Mouse (Mus musculus): ENCODE measurements around the gene Ugt1a5. TPM values are rescaled to one million over a fixed set of nuclear protein-coding genes. Genes with fewer than 3 reads are reported as not detected.
"Not testable (repeated sequence)": the region's sequence is repeated elsewhere in the genome, so short reads cannot be mapped to it uniquely, and the experiment has no call there.

Ugt1a5 gene
- polyA plus RNA-seq, 1 experiment: not detected

GRCm38 (mm10) chr1:88223011-88223515 lies 57.3 kb downstream of the Ugt1a5 start:
- DNase-seq (ENCODE audit: extremely low spot score in 1 of 2, low spot score in 1 of 2): not testable (repeated sequence)

DNA sequence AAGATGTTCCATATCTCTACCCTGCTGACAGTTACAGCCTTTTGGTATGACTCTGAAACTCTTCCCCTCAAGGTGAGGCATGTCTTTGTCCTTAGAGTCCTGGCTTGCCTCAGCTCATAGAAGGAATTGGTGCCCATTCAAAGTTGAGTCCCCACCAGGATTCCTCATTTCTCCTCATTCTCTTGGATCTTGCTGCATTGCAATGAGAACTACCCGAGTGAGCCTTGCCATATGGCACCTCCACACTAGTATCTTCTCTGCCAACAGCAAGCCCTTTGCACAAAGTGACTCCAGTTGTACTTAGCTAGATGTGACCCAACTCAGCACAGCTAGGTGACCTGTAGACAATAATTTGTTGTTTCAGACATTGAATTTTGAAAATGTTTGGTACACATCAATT lies 57.8 kb downstream of the Ugt1a5 start:
- DNase-seq (ENCODE audit: extremely low spot score in 1 of 2, low spot score in 1 of 2): no peak

- no peak for DNase-seq (ENCODE audit: extremely low spot score in 1 of 2, low spot score in 1 of 2)
Measured at GRCm38 (mm10) chr1:88224029-88224776, 58.4 kb downstream of the Ugt1a5 start.

DNA sequence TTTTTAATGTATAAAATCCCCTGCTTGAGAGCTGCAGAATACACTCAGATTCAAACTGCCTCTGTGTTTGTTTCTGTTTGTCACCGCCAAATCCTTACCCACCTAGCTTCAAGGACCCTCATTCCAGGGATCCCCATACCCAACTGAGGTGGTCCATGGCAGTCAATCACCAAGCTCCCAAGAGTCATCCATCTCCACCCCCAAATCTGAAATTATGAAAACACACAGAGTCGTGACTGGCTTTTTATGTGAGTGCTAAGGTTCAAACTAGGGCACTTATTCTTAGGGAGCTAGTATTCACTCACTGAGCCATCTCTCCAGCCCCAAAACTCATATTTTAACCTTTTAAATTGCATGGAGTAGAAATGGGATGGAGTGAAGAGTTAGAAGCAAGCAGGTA lies 59.5 kb downstream of the Ugt1a5 start:
- DNase-seq (ENCODE audit: extremely low spot score in 1 of 2, low spot score in 1 of 2): not testable (repeated sequence)

DNA sequence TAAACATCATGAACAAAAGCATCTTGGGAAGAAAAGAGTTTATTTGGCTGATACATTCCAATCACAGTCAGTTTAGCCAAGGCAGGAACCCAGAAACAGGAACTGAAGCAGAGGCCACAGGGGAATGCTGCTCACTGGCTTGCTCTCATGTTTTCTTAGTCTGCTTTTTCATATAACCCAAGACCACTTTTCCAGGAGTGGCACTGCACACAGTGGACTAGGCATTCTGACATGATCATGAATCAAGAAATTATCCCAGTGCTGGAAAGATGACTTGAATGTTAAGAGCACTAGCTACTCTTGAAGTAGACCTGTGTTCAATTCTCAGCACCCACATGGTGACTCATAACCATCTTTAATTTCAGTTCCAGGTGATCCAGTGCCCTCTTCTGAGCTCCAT lies 59.9 kb downstream of the Ugt1a5 start:
- DNase-seq (ENCODE audit: extremely low spot score in 1 of 2, low spot score in 1 of 2): no peak

DNA sequence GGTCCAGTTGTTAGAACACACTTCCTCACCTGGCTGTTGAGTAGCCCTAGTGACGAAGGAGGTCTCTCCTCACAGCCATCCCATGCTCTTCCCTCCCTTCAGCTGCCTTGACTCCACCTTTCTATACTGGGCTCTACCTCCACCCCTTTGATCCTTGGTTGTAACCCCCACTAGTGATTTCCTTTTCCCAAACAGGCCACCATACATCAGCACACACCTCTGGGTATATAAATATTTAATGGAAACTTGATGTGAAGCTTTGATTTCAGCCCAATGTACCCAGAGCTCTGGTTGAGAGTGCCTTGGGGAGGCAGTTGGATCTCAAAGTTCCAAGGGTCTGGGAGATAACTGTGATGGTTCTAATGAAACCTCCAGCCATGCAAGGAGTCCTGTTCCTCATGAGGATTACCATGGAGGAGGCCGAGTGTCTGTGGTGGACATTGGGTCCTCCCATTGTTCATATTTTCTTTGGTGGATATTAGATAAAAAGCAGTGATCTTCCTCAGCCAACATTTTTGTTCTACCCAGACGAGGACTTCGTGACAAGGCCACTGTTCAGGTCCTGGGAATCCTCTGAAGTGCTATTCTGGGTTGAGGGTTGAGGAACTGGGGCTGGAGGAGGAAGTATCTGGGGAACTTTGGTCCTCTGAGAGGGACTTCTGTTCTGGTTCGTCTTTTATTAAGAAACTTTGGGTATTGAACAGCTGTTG lies 61.0 kb downstream of the Ugt1a5 start, which contains the start of gene Mroh2a:
Gene Mroh2a, plus strand, starts transcription at position 317 of the 710 bp plus-strand sequence.
- DNase-seq (ENCODE audit: extremely low spot score in 1 of 2, low spot score in 1 of 2): no peak

GRCm38 (mm10) chr1:88227482-88227881 lies 61.7 kb downstream of the Ugt1a5 start:
- no peak for DNase-seq (ENCODE audit: extremely low spot score in 1 of 2, low spot score in 1 of 2)

DNA sequence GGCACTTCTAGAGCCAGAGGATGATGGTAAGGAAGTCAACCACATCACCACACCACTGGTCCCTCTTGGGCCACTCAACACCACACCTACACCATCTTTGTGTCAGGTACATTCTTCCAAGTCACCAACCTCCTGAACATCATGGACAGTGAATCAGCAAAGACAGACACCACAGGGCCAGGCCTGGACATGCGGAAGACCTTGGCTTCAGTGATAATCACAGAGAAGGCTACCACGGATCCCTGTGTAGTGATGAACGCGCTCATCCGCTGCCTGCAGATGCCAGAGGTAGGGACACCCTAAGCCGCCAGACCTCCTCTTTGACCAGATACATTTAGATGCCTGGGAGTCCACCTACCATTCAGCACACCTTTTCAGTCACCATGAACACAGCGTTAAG lies 62.3 kb downstream of the Ugt1a5 start:
- DNase-seq (ENCODE audit: extremely low spot score in 1 of 2, low spot score in 1 of 2): no peak

- no peak for DNase-seq (ENCODE audit: extremely low spot score in 1 of 2, low spot score in 1 of 2)
Measured at GRCm38 (mm10) chr1:88229566-88229965, 63.8 kb downstream of the Ugt1a5 start.

DNA sequence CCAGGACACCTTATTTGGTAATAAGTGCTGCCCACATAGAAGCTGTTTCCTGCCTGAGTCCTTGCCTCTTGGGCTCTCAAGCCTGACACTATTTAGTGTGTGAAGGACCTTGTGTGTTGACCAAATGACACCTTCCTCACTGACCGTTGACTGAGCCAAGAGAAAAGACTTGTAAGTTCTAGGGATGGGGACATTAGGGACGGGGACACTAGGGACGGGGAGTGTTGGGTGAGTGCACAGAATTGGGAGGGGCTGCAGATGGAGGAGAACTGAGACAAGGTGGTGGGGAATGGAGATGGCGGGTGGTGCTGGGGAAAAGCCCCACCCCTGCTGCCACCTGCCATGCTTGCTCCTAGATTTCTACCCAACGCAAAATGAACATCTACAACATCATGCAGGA lies 64.2 kb downstream of the Ugt1a5 start:
- DNase-seq (ENCODE audit: extremely low spot score in 1 of 2, low spot score in 1 of 2): no peak

DNA sequence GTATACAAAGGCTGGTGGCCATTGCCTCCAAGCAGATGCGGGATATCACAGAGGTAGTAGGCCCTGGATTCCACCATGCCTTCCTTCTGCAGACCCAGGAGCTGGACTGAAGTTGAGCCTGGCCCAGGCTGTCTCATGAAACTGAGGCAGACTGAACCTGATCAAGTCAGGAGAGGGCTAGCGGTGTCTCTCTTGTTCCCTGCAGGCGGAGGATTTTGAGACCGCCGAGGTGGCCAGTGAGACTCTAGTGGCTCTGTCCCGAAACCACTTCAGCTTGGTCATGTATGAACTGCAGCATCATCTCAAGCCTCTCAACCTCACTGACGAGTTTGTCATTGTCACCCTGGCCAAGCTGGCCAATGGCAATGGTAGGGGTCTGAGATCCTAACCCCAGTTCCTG lies 64.6 kb downstream of the Ugt1a5 start:
- no peak for DNase-seq (ENCODE audit: extremely low spot score in 1 of 2, low spot score in 1 of 2)

- no peak for DNase-seq (ENCODE audit: extremely low spot score in 1 of 2, low spot score in 1 of 2)
Measured at GRCm38 (mm10) chr1:88230981-88231802, 65.4 kb downstream of the Ugt1a5 start.

DNA sequence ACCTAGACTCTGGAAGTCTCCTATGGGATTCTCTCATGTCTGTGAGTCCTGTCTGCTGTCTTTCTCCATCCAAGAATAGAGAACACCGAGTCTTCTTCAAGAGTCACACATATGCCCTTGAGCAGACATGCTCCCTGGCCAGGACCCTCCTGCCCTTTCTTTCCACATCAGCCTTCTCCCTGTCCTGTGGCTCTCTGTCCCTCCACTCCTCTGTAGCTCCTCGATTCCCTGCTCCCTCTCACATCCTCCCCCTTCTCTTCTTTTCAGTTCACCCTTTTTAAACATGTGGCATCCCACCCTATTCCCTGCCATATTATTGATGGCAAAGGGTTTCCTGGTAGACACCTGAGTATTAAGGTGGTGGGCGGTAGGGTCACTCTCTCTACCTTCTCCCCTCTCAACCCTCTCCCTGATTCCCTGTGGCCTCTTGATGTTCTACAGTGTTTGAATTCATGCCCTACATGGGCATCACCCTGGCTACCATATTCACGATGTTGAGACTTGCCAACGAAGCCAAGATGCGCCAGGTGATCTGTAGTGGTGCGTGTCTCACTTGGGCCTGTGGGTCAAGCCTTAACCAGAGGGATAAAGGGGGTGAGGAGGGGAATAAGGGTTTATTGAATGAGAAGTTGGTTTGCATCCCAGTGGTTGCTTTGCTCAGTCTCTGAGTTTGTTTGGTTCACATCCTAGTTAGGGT lies 66.1 kb downstream of the Ugt1a5 start:
- no peak for DNase-seq (ENCODE audit: extremely low spot score in 1 of 2, low spot score in 1 of 2)

DNA sequence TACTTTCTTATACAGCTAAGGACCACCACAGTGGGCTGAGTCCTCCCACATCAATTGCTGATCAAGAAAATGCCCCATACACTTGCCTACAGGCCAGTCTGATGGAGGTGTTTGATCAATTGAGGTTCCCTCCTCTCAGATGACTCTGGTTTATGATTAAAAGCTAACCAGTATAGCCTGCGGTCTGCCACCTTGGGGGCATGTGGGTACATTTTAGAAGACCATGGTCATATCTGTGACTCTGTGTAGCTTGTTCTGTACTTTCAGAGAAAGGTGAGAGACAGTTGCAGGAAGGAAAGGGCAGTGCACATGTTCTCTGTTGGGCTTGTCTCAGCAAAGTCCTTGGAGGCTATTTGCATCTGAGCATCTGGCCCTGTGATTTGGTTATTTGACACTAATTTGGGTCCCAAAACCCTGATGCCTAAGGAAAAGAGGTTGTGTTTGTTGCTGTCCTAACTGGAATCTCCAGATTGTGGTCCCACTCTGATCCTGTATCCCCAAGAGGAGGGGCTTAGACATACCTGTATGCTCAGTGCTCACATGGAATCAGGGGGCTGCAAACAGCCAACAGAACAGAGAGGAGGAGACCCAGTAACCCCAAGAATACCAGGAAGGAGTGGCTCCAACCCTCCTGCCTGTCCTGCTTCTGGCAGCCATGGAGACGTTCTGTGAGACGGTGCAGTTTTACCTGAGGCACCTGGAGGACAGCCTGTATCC lies 67.0 kb downstream of the Ugt1a5 start:
- DNase-seq (ENCODE audit: extremely low spot score in 1 of 2, low spot score in 1 of 2): no peak

GRCm38 (mm10) chr1:88233421-88234247 lies 67.8 kb downstream of the Ugt1a5 start:
- no peak for DNase-seq (ENCODE audit: extremely low spot score in 1 of 2, low spot score in 1 of 2)

- DNase-seq (ENCODE audit: extremely low spot score in 1 of 2, low spot score in 1 of 2): no peak
Measured at GRCm38 (mm10) chr1:88234248-88234610, 68.4 kb downstream of the Ugt1a5 start.

- DNase-seq (ENCODE audit: extremely low spot score in 1 of 2, low spot score in 1 of 2): no peak
Measured at GRCm38 (mm10) chr1:88234646-88235045, 68.8 kb downstream of the Ugt1a5 start.

GRCm38 (mm10) chr1:88235046-88235893 lies 69.5 kb downstream of the Ugt1a5 start:
- DNase-seq (ENCODE audit: extremely low spot score in 1 of 2, low spot score in 1 of 2): no peak

All from frontal cortex, adult 2 months (tissue).